Mouse (Mus musculus): Measurements from ENCODE around the gene Zfp281. TPM values are rescaled to one million over a fixed set of nuclear protein-coding genes. Genes with fewer than 3 reads are reported as not detected.

Zfp281 gene
- total RNA-seq (2021) = 20.4 and 22.3 TPM in 2 replicates
- long read RNA-seq, full-length matches to known transcripts = 29 of 56 reads
- long read RNA-seq, partial matches to known transcripts = 0 of 56 reads
- long read RNA-seq, other reads (novel, unspliced or antisense) = 27 of 56 reads

- DNase-seq = peak; percentile 98
Observed at GRCm38 (mm10) chr1:136624146-136625018, at the start of gene Zfp281. Gene Zfp281 (plus strand): TSS chr1:136624901.

GRCm38 (mm10) chr1:136577890-136578663 lies 46.6 kb upstream of the Zfp281 start:
- DNase-seq = no peak

- no peak for DNase-seq
Observed at GRCm38 (mm10) chr1:136579360-136579759, 45.3 kb upstream of the Zfp281 start.

GRCm38 (mm10) chr1:136580266-136580665 lies 44.4 kb upstream of the Zfp281 start:
- DNase-seq = no peak

- no peak for DNase-seq
Observed at GRCm38 (mm10) chr1:136581841-136582240, 42.9 kb upstream of the Zfp281 start.

GRCm38 (mm10) chr1:136587761-136588405 lies 36.8 kb upstream of the Zfp281 start:
- no peak for DNase-seq

- no peak for DNase-seq
Observed at GRCm38 (mm10) chr1:136588908-136589307, 35.8 kb upstream of the Zfp281 start.

- DNase-seq = no peak
Observed at GRCm38 (mm10) chr1:136592741-136593140, 32.0 kb upstream of the Zfp281 start.

- DNase-seq = no peak
Observed at GRCm38 (mm10) chr1:136594235-136594850, 30.4 kb upstream of the Zfp281 start.

GRCm38 (mm10) chr1:136596821-136597220 lies 27.9 kb upstream of the Zfp281 start:
- no peak for DNase-seq

- DNase-seq = no peak
Observed at GRCm38 (mm10) chr1:136598286-136598685, 26.4 kb upstream of the Zfp281 start.

- DNase-seq = no peak
Observed at GRCm38 (mm10) chr1:136600067-136600466, 24.6 kb upstream of the Zfp281 start.

- DNase-seq = no peak
Observed at GRCm38 (mm10) chr1:136600647-136601345, 23.9 kb upstream of the Zfp281 start.

GRCm38 (mm10) chr1:136601346-136601888 lies 23.3 kb upstream of the Zfp281 start:
- no peak for DNase-seq

- DNase-seq = no peak
Observed at GRCm38 (mm10) chr1:136602303-136602702, 22.4 kb upstream of the Zfp281 start.

- no peak for DNase-seq
Observed at GRCm38 (mm10) chr1:136604190-136604589, 20.5 kb upstream of the Zfp281 start.

GRCm38 (mm10) chr1:136605790-136606189 lies 18.9 kb upstream of the Zfp281 start:
- DNase-seq = no peak

- DNase-seq = no peak
Observed at GRCm38 (mm10) chr1:136606278-136606677, 18.4 kb upstream of the Zfp281 start.

- DNase-seq = no peak
Observed at GRCm38 (mm10) chr1:136608339-136609261, 16.1 kb upstream of the Zfp281 start.

- DNase-seq = no peak
Observed at GRCm38 (mm10) chr1:136611803-136612202, 12.9 kb upstream of the Zfp281 start.

Data from adrenal gland, postnatal 25 days (tissue).